Mouse (Mus musculus) liver, postnatal 0 days (tissue): ENCODE data around the gene Apold1.

Experiments
- CTCF ChIP-seq: sonication (generic); IDR thresholded peaks from 2 replicates; pipeline ENCODE4 v1.5.1; 2016; ENCODE audit warnings: antibody characterized with exemption, low read depth
- EP300 ChIP-seq: IDR thresholded peaks from 2 replicates; pipeline ENCODE4 v1.6.1; 2016; ENCODE audit warnings: antibody characterized with exemption, low read depth, mild to moderate bottlenecking

GRCm38 (mm10) chr6:134961286-134961685 is 20.2 kb upstream of the Apold1 start:
- TF ChIP-seq EP300 (no peak), CTCF (no peak)
